Mouse (Mus musculus) urinary bladder, postnatal 0 days (tissue): Measurements from ENCODE around the gene Ccnyl1. TPM values are rescaled to one million over a fixed set of nuclear protein-coding genes. Genes with fewer than 3 reads are reported as not detected.

Source experiments
- polyA plus RNA-seq: library from polyadenylated mRNA; unstranded; fragments of >200 nt; fragmentation: Nextera tagmentation; extraction: Ambion mirVana; gene quantifications from 2 replicates; pipeline ENCODE4 v1.2.1, GENCODE M21; 2015

The Ccnyl1 gene
- polyA plus RNA-seq: 3.7 and 5.9 TPM in 2 replicates

GRCm38 (mm10) chr1:64690213-64691013 is at the start of gene Ccnyl1:
TSS of gene Ccnyl1 (plus strand) at chr1:64690455.

DNA sequence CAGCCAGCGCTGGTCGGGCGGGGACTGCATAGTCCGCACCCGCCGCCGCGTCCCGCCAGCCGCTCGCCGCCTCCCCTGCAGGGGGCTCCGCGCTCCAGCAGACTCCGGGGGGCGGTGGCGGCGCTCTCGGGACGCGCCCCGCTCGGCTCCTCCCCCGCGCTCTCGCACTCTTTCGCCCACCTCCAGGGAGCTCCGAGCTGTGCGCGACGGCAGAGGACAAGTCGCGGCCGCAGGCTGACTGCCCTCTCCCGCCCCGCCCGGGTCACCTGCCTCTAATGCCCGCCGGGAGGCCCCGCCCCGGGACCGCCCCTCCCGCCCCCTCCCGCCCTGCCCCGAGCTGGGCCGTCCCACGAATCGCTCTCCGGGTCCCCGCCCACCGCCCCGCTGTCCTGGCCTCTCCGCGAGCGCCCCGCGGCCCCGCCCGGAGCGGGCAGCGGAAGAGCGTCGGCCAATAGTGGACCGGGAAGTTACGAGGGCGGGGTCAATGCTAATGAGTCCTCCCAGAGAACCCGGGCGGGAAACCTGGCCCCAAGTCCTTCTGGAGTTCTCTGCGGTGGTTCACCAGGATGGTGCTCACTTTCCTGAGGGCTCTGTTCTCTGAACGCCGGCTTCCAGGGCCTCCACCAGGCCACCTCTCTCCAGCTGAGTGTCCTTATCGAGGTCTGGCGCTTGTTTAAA is 47.4 kb downstream of the Ccnyl1 start, which contains the start of gene Fzd5:
TSS of gene Fzd5 (minus strand) at position 250 of the 678 bp plus-strand sequence.

Other genes starting within 250 kb of the Ccnyl1 start
- gene Creb1, start 157.8 kb upstream of the Ccnyl1 start, polyA plus RNA-seq: 11.7 and 12.2 TPM in 2 replicates
- gene Mettl21a, start 73.2 kb upstream of the Ccnyl1 start, polyA plus RNA-seq: 17.5 and 18.4 TPM in 2 replicates
- gene Fzd5, start 47.3 kb downstream of the Ccnyl1 start, polyA plus RNA-seq: 1.2 and 1.3 TPM in 2 replicates